Mouse (Mus musculus) heart, embryonic 11.5 days (tissue): ENCODE measurements at regions not wholly inside any gene's neighbourhood (a gene's known extent, or its start where the extent isn't known, plus 50 kb on each side); places are given as distances from the start of the nearest gene placed in this dataset.
"Not testable (repeated sequence)": the region's sequence is repeated elsewhere in the genome, so short reads cannot be mapped to it uniquely, and the experiment has no call there.

Experiments used
- ATAC-seq: fragments of 200-750 bp; cut with Nextera tagmentation; replicated peaks from 2 replicates; pipeline ENCODE4 v1.8.0; 2017; ENCODE audit warnings: moderate library complexity; ENCODE audit not compliant: insufficient number of reproducible peaks, low FRiP score, low TSS enrichment
- H3K27ac ChIP-seq: fragments of 300-500 bp; sonication (generic); 2 replicates; pipeline ENCODE4 v1.5.1; 2014; ENCODE audit warnings: mild to moderate bottlenecking, low read depth, low read length
- H3K27me3 ChIP-seq: fragments of 300-500 bp; sonication (generic); 2 replicates; pipeline ENCODE4 v1.6.1; 2014; ENCODE audit warnings: mild to moderate bottlenecking, low read length, mixed read lengths; ENCODE audit not compliant: control insufficient read depth, insufficient read depth
- H3K36me3 ChIP-seq: fragments of 300-500 bp; sonication (generic); 2 replicates; pipeline ENCODE4 v1.6.1; 2014; ENCODE audit warnings: mild to moderate bottlenecking, low read length, moderate library complexity, mixed read lengths; ENCODE audit not compliant: control insufficient read depth, insufficient read depth
- H3K4me1 ChIP-seq: fragments of 300-500 bp; sonication (generic); 2 replicates; pipeline ENCODE4 v1.6.1; 2014; ENCODE audit warnings: low read length; ENCODE audit not compliant: control insufficient read depth, insufficient read depth
- H3K4me2 ChIP-seq: fragments of 300-500 bp; sonication (generic); 2 replicates; pipeline ENCODE4 v1.6.1; 2014; ENCODE audit warnings: mild to moderate bottlenecking, moderate library complexity
- H3K4me3 ChIP-seq: fragments of 300-500 bp; sonication (generic); 2 replicates; pipeline ENCODE4 v1.5.1; 2014; ENCODE audit warnings: low read depth, low read length
- H3K9ac ChIP-seq: fragments of 300-500 bp; sonication (generic); 2 replicates; pipeline ENCODE4 v1.6.1; 2014; ENCODE audit warnings: mild to moderate bottlenecking, low read depth, low read length, moderate library complexity
- H3K9me3 ChIP-seq: fragments of 300-500 bp; sonication (generic); replicated peaks from 2 replicates; pipeline ENCODE4 v1.6.1; 2016; ENCODE audit warnings: low read length; ENCODE audit not compliant: control insufficient read depth
- WGBS: fragments of 180-500 bp; shearing (Covaris S2); extraction: QIAGEN DNeasy Blood & Tissue Kit; methylation state at CpG from one replicate; pipeline ENCODE4 v1.1.7; 2014; ENCODE audit not compliant: insufficient replicate concordance; 5-methylcytosine and 5-hydroxymethylcytosine counted together

DNA sequence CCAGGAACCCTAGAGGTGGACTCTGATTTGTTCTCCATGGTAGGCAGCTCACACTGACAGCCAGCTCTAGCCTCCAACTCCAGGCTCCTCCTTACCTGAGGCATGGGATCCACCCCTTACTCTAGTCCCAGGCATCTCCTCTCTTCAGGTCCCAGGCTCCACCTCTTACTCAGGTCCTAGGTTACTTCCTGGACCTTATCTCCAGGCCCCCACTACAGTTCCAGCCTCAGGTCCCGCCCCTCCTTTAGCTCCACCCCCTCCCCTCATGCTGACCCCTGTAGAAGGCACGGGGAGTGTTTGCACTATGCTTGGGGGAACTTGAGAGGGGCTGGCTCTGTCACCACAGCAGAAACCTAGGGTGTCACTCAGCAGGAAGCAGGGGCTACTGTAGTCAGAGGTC is 399.2 kb downstream of the Ptpru start:
- 8% methylated on average over 2 of the region's 2 CpGs for WGBS

DNA sequence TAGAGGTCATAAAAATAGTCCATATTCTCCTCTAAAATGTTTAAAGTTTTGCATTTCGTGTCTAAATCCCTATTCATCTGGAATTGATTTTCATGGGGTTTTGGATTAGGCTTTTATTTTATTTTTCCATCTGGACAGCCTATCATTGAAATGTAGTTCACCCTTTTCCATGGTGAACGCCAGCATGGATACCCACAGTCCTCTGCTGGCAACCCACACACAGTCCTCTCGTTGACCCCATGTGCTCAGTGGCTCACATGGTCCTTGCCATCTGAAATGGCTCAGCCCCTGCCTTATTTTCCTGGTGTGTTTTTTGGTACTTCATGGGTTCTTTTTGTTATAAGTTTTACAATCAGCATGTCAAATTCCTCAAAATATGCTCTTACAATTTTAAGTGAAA is 397.2 kb downstream of the Ptpru start:
- WGBS = 78% methylated on average over 3 of the region's 3 CpGs

More for the DNA sequence above, 399.2 kb downstream of the Ptpru start:
- no peak overlapping the region for H3K9ac ChIP-seq
- no peak overlapping the region for H3K4me3 ChIP-seq
- no peak overlapping the region for H3K4me2 ChIP-seq
- H3K27me3 ChIP-seq = no peaks in the 10 kb centered on the region
- no peak for ATAC-seq
- no peak overlapping the region for H3K27ac ChIP-seq
- H3K36me3 ChIP-seq = no peaks in the 10 kb centered on the region
- no peaks in the 10 kb centered on the region for H3K9me3 ChIP-seq
- H3K4me1 ChIP-seq = no peaks in the 10 kb centered on the region

DNA sequence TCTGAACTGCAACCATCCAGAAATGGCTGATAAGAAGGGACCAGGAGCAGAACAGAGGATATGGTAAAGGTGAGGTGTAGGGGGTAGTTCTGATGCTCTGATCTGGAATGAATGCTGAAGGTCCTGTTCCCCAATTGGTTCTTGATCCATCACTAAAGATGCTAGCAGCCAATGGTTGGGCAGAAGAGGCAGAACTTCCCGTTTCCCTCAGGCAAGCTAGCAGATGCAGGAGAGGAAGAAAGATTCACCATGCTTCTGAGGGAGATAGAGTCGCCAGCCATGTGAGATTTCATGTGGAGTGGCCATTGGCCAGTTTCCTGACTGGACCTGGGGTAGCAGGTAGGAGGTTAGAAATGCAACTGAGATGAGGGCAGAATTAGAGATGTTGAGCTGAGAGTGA is 394.6 kb downstream of the Ptpru start:
- no peak overlapping the region for H3K4me3 ChIP-seq
- no peak overlapping the region for H3K4me2 ChIP-seq
- no peak for ATAC-seq
- H3K9ac ChIP-seq = no peak overlapping the region
- no peaks in the 10 kb centered on the region for H3K36me3 ChIP-seq
- no peak overlapping the region for H3K27ac ChIP-seq
- no peaks in the 10 kb centered on the region for H3K9me3 ChIP-seq
- no peaks in the 10 kb centered on the region for H3K27me3 ChIP-seq
- H3K4me1 ChIP-seq = no peaks in the 10 kb centered on the region
- 61% methylated on average over 2 of the region's 2 CpGs for whole genome bisulfite sequencing

More for the DNA sequence above, 397.2 kb downstream of the Ptpru start:
- Histone ChIP-seq H3K4me1 (no peaks in the 10 kb centered on the region), H3K9me3 (no peaks in the 10 kb centered on the region), H3K27me3 (no peaks in the 10 kb centered on the region), H3K4me2 (no peak overlapping the region), H3K36me3 (no peaks in the 10 kb centered on the region), H3K27ac (no peak overlapping the region), H3K4me3 (no peak overlapping the region), H3K9ac (no peak overlapping the region)
- no peak for ATAC-seq

DNA sequence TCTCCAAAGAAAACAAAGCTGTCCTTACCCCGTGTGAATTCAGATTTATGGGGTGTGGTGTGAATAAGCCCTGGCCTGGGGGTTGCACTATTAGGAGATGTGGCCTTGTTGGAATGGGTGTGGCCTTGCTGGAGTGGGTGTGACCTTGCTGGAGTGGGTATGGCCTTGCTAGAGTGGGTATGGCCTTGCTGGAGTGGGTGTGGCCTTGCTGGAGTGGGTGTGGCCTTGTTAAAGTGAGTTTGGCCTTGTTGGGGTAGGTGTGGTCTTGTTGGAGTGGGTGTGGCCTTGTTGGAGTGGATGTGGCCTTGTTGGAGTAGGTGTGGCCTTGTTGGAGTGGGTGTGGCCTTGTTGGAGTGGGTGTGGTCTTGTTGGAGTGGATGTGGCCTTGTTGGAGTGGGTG is 387.8 kb downstream of the Ptpru start:
- not testable (repeated sequence) for H3K4me3 ChIP-seq, H3K4me1 ChIP-seq, H3K27me3 ChIP-seq, H3K36me3 ChIP-seq, ATAC-seq, H3K27ac ChIP-seq, H3K4me2 ChIP-seq, H3K9ac ChIP-seq, H3K9me3 ChIP-seq
- WGBS = 70% methylated on average over 1 of the region's 1 CpGs

DNA sequence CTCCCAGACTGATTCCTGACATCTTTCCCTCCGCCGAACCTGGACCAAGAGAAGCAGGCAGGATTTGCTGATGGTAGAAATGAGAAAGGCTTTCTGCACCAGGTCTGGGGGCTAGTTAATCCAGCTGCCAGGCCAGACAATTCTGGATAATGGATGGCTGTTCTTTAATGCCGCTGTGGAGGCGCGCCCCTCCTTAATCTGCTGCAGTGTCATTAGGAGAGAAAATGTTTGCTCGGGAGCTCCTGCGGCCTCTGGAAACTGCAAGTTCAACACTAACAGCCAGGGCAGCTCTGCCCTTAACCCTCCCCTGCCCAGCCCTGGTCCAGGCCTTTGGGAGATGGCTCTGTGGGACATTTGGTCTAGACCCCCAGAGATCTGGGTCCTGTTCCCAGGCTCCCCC is 380.5 kb downstream of the Ptpru start:
- no peak for ATAC-seq
- WGBS = 55% methylated on average over 7 of the region's 7 CpGs
- H3K9me3 ChIP-seq = no peaks in the 10 kb centered on the region
- H3K4me3 ChIP-seq = no peak overlapping the region
- no peak overlapping the region for H3K4me2 ChIP-seq
- H3K9ac ChIP-seq = no peak overlapping the region
- no peak overlapping the region for H3K27ac ChIP-seq
- H3K27me3 ChIP-seq = no peaks in the 10 kb centered on the region
- no peaks in the 10 kb centered on the region for H3K4me1 ChIP-seq
- no peaks in the 10 kb centered on the region for H3K36me3 ChIP-seq

DNA sequence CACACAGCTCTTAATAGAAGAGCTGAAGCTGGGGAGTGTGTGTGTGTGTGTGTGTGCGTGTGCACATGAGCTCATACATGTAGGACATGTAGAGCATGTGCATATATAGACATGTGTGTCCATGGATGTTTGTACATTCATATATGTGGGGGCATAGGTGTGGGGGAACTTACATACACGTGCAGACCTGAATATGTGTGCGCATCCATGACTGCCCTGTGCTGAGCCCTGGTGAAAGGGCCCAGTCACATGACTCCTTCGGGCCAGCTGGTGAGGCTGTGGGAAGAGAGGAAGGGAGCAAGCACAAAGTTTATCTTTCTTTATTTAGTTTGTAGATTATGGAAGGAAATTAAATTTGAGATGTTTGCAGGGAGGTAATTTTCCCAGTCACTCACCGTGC is 378.3 kb downstream of the Ptpru start:
- no peaks in the 10 kb centered on the region for H3K9me3 ChIP-seq
- no peak overlapping the region for H3K9ac ChIP-seq
- no peak for ATAC-seq
- WGBS = 74% methylated on average over 5 of the region's 5 CpGs
- no peak overlapping the region for H3K4me2 ChIP-seq
- no peaks in the 10 kb centered on the region for H3K27me3 ChIP-seq
- H3K4me1 ChIP-seq = no peaks in the 10 kb centered on the region
- no peak overlapping the region for H3K27ac ChIP-seq
- H3K36me3 ChIP-seq = no peaks in the 10 kb centered on the region
- no peak overlapping the region for H3K4me3 ChIP-seq

DNA sequence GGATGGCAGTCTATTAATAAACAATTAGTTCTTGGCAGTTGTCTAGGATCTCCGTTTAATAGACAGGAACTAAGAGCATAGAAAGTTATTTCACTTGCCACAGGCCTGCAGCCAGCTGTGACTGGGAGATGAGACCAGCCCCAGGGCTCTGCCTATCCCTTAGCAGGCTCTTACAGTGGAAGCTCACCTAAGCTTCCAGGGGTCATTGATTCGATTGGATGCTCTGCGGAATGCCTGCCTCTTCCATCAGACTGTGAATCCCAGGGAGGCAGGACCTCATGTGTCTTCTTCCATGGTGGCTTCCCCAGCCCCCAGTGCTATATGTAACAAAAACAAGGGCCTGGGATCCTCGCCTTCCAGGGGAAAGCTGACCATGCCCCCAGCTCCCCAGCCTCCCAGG is 376.8 kb downstream of the Ptpru start:
- H3K9me3 ChIP-seq = peaks cover 6% of the 10 kb centered on the region; the same call in 1 of the 2 replicates
- no peak overlapping the region for H3K9ac ChIP-seq
- H3K27me3 ChIP-seq = no peaks in the 10 kb centered on the region
- no peak overlapping the region for H3K27ac ChIP-seq
- no peaks in the 10 kb centered on the region for H3K4me1 ChIP-seq
- H3K36me3 ChIP-seq = no peaks in the 10 kb centered on the region
- ATAC-seq = no peak
- 50% methylated on average over 4 of the region's 4 CpGs for WGBS
- H3K4me2 ChIP-seq = no peak overlapping the region
- no peak overlapping the region for H3K4me3 ChIP-seq

DNA sequence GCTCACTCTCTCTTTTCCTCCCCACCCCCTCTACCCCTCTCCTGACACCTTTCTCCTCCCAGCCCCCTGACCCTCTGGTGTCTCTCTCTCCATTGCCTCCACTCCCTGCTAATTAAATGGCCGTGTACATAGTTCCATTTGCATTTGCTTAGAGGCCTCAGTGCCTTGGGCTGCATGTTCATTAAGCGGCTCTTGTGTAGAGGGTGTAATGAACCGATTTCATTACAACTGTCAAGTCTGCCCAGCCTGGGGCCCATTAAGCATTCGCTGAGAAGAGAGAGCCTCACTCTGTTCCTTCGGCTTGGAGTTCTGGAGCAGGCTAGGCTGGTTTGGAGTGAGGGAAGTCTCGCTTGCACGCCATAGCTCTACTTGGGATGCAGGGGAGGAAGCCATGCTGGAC is 376.4 kb downstream of the Ptpru start:
- Histone ChIP-seq H3K4me3 (no peak overlapping the region), H3K9ac (no peak overlapping the region), H3K27me3 (no peaks in the 10 kb centered on the region), H3K36me3 (no peaks in the 10 kb centered on the region), H3K4me1 (no peaks in the 10 kb centered on the region), H3K27ac (no peak overlapping the region), H3K4me2 (no peak overlapping the region), H3K9me3 (peaks cover 6% of the 10 kb centered on the region; the same call in 1 of the 2 replicates)
- 66% methylated on average over 7 of the region's 7 CpGs for WGBS
- no peak for ATAC-seq

DNA sequence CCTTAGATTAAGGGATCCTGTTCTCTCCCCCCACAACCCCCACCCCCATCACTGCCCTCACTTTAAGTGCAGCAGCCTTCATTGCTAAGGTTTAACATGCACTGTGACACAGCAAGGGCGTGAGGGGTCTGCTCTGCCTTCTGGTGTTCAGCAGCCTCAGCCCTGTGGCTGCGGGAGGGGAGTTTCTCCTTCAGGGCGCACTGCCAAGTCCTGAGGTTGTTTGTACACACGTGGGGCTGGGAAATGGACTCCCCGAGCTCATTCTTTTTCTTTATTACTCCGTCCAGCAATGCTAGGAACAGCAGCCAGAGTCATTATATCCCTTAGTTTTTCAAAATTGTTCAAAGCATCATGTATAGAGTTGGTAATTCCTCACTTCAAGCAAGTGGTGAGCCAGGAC is 363.1 kb downstream of the Ptpru start:
- Histone ChIP-seq H3K27ac (no peak overlapping the region), H3K4me2 (no peak overlapping the region), H3K36me3 (no peaks in the 10 kb centered on the region), H3K9me3 (no peaks in the 10 kb centered on the region), H3K4me1 (no peaks in the 10 kb centered on the region), H3K4me3 (no peak overlapping the region), H3K27me3 (no peaks in the 10 kb centered on the region), H3K9ac (no peak overlapping the region)
- 63% methylated on average over 6 of the region's 6 CpGs for WGBS
- ATAC-seq = no peak
